Mouse (Mus musculus): ENCODE data around the gene Zpld1.

Gene Zpld1

DNA sequence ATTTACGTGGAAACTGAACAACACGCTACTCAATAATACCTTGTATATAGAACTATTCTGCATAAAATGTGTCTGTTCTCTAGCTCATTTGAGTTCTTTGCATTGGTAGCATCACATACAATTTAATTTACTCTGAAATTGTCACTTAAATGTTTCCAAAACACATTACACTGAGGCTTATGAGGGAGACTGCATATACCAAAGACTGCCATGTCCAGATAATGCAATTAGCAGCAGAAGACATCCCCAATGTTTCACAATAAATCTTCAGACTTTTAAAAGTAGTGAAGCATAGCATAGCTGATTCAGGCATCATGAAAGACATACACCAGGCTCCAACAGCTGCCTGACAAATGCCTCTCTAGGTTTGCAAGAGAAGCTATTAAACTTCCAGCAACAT, at the start of gene Zpld1:
Gene Zpld1, minus strand, starts transcription at position 101 of the 400 bp plus-strand sequence.
- no peak for DNase-seq (ENCODE audit: low spot score in 2 of 2)

GRCm38 (mm10) chr16:55345644-55346043, 47.9 kb upstream of the Zpld1 start:
- no peak for DNase-seq (ENCODE audit: low spot score in 2 of 2)

DNA sequence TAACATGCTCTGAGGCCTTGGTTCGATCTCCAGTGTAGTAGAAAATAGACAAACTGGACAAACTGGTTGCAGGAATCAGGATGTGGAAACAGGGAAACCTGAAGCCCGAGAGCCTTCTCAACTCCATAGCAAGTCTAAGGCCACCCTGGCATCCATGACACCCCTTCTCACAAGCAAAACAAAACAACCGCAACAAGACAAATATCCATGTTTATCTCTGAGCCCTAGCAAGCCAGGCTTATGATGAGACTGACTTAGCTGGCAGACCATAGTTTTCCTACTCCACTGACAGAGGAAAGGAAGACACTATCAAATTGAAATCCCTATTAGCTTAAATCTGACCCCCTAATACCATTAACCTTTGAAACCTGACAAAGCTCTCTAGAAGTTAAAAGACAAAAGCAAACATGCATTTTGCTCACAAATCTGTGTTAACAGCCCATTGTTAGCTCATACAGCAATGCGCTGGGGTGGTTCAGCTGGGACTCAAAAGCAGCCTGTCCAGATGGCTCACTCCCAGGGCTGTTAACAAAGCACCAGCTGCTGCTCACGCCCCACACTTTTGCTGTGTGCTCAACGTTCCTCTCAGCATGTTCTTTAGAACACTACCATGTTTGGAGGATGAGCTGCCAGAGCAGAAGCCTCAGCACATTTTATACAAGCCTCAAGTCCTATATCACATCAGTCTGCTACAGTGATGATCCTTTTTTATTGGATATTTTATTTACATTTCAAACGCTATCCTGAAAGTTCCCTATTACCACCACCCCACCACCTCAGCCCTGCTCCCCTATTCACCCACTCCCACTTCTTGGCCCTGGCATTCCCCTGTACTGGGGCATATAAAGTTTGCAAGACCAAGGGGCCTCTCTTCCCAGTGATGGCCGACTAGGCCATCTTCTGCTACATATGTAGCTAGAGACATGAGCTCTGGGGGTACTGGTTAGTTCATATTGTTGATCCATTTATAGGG, 24.0 kb upstream of the Zpld1 start:
- DNase-seq (ENCODE audit: low spot score in 2 of 2) = no peak

- no peak for DNase-seq (ENCODE audit: low spot score in 2 of 2)
These were observed 19.2 kb upstream of the Zpld1 start for GRCm38 (mm10) chr16:55316996-55317395.

DNA sequence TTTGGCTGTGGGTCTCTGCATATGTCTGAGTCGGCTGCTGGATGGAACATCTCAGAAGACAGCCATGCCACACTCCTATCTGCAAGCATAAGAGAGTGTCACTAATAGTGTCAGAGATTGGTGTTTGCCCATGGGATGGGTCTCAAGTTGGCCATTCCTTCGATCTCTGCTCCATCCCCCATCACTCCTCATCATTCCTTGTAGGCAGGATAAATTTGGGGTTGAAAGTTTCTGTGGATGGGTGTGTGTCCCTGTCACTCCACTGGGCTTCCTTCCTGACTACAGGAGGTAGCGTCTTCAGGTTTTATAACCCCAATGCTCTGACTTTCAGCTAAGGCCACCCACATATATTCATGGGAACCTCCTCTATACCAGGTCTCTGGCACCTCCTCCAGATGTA, 14.3 kb upstream of the Zpld1 start:
- no peak for DNase-seq (ENCODE audit: low spot score in 2 of 2)

GRCm38 (mm10) chr16:55282696-55283095, 15.1 kb downstream of the Zpld1 start:
- no peak for DNase-seq (ENCODE audit: low spot score in 2 of 2)

- no peak for DNase-seq (ENCODE audit: low spot score in 2 of 2)
These were observed 20.3 kb downstream of the Zpld1 start for GRCm38 (mm10) chr16:55277447-55277846.

DNA sequence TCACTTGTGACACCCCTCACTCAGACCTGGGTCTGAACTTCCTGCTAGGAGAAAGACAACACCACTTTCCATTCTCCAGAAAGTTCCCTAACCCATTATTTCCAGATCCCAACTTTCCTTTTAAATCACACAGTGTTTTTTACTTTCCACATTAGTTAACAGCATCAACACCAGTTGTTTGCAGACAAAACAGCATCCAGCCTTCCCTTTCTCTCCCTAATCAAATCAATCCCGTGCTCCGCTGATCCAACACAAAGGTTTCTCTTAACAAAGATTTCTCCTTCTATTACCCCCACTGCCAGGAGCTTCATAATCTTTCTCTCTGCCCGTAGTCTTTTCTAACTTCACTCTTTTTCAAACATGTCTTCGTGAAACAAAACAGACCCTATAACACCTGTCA, 32.5 kb downstream of the Zpld1 start:
- no peak for DNase-seq (ENCODE audit: low spot score in 2 of 2)

GRCm38 (mm10) chr16:55260862-55261574, 36.8 kb downstream of the Zpld1 start:
- no peak for DNase-seq (ENCODE audit: low spot score in 2 of 2)

- no peak for DNase-seq (ENCODE audit: low spot score in 2 of 2)
These were observed 38.1 kb downstream of the Zpld1 start for GRCm38 (mm10) chr16:55259719-55260118.

- DNase-seq (ENCODE audit: low spot score in 2 of 2) = no peak
These were observed 56.8 kb downstream of the Zpld1 start for GRCm38 (mm10) chr16:55240996-55241395.

- DNase-seq (ENCODE audit: low spot score in 2 of 2) = no peak
These were observed 68.7 kb downstream of the Zpld1 start for GRCm38 (mm10) chr16:55228995-55229622.

DNA sequence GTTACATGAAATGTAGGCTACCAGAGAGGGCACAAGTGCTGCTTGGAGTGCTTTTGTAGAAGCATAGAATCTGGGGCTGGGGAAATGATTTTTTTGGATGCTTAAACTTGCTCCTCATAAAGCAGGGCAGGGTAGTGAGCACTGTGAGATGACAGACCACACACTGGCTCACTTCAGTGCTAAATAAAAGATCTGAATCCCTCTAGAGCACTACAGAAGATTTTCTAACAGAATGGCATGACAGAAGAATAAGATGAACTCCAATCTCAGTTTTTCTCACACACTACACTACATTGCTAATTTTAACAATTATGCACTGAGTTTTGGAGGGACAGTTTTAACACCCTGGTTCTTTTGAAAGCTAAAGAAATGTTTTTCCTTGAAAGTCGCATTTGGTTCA, 93.8 kb downstream of the Zpld1 start:
- DNase-seq (ENCODE audit: low spot score in 2 of 2) = no peak

DNA sequence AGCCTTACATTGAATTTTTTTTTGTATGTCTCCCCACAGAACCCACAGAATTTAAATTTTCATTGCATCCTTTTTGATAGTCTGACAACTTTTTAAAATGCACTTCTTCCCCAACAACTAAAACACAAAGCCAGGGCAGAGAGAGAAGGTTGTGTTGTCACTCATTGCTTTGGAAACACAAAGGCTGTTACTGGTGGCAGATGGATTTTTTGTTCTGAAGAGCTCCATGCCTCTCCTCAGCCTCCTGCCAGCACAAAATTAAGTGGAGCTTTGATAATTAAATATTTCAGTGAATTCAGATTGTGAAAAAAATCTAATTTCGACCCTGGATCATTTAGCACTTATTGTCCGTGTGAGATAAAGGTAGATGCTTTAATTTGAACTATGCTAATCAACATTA, 107.4 kb downstream of the Zpld1 start:
- DNase-seq (ENCODE audit: low spot score in 2 of 2) = no peak

DNA sequence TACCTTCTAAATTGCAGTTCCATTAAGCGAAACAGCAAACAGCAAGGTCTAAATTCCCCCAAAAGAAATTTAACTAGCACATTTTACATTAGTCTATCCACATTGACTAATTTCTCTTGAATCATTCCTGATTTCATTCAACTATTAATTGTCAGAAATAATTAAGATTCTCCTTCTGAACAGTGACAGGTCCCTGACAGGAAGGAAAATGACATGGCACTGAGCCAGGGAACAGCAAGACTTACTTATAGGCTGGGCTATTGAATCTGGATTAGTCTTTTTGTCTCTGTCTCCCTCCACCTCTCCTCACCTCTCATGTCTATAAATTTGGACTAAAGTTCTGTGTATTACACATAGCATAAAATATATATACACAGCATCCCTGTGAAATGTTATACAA, 112.4 kb downstream of the Zpld1 start:
- no peak for DNase-seq (ENCODE audit: low spot score in 2 of 2)

Data from urinary bladder, adult 18-20 months (tissue).